Mouse (Mus musculus): ENCODE results near the gene Ppp2r3c.
"Not testable (repeated sequence)": the region's sequence is repeated elsewhere in the genome, so short reads cannot be mapped to it uniquely, and the experiment has no call there.

Gene Ppp2r3c

GRCm38 (mm10) chr12:55277583-55277982, 25.2 kb downstream of the Ppp2r3c start:
- not testable (repeated sequence) for DNase-seq (ENCODE audit: low read depth, low spot score)

GRCm38 (mm10) chr12:55272243-55272642, 30.6 kb downstream of the Ppp2r3c start:
- DNase-seq (ENCODE audit: low read depth, low spot score): no peak

- DNase-seq (ENCODE audit: low read depth, low spot score): not testable (repeated sequence)
Measured at GRCm38 (mm10) chr12:55263385-55263784, 39.4 kb downstream of the Ppp2r3c start.

GRCm38 (mm10) chr12:55261950-55262349, 40.8 kb downstream of the Ppp2r3c start:
- DNase-seq (ENCODE audit: low read depth, low spot score): not testable (repeated sequence)

- not testable (repeated sequence) for DNase-seq (ENCODE audit: low read depth, low spot score)
Measured at GRCm38 (mm10) chr12:55242243-55242642, 60.6 kb downstream of the Ppp2r3c start.

- not testable (repeated sequence) for DNase-seq (ENCODE audit: low read depth, low spot score)
Measured at GRCm38 (mm10) chr12:55230520-55230861, 72.3 kb downstream of the Ppp2r3c start.

- DNase-seq (ENCODE audit: low read depth, low spot score): not testable (repeated sequence)
Measured at GRCm38 (mm10) chr12:55229626-55230519, 72.9 kb downstream of the Ppp2r3c start, which contains the start of gene Srp54c. TSS of gene Srp54c (plus strand) at chr12:55230168.

Data from CD4-positive helper T cell, adult 2 months (primary cell).